Mouse (Mus musculus) gastrocnemius, postnatal 14 days (tissue): ENCODE measurements around the gene Kmt2b. TPM values are rescaled to one million over a fixed set of nuclear protein-coding genes. Genes with fewer than 3 reads are reported as not detected.

Experiments
- microRNA-seq, 2 experiments: library from miRNA; unstranded; fragments of <30 nt; microRNA quantifications; one replicate each; pipeline ENCODE4 v1.2.0; 2021
- total RNA-seq, 2 experiments: library from RNA; stranded (reverse); gene quantifications; 2 replicates each; pipeline ENCODE4 v1.2.3; 2021

The Kmt2b gene
- total RNA-seq, 2 experiments from 2014 or later = 14.1 to 15.2 TPM

Small RNAs within 50 kb of the gene (microRNA-seq; reads per million reads assigned to microRNA genes)
- gene Gm38670 = 1.3 to 1.5 reads per million in 2 experiments
- 0 to 1.5 reads per million in 2 experiments for gene Mir3569

Other genes starting within 250 kb of the Kmt2b start
- 1 to 10 TPM; 1.5 to 1.8 TPM for gene Lrfn3, start 226.0 kb downstream of the Kmt2b start, total RNA-seq
- 10 to 100 TPM in 1 of 2 experiments, 1 to 10 TPM in 1; 7.8 to 10.4 TPM for gene Tyrobp, start 175.0 kb downstream of the Kmt2b start, total RNA-seq
- under 1 TPM in 1 of 2 experiments, not detected in 1; 0.94 TPM for gene Hcst, start 168.9 kb downstream of the Kmt2b start, total RNA-seq
- gene Nfkbid, start 167.0 kb downstream of the Kmt2b start, total RNA-seq = under 1 TPM; 0.21 to 0.33 TPM
- 1 to 10 TPM; 1.9 to 2.3 TPM for gene Aplp1, start 143.2 kb downstream of the Kmt2b start, total RNA-seq
- not detected for gene Kirrel2, start 131.0 kb downstream of the Kmt2b start, total RNA-seq
- not detected for gene Nphs1, start 130.4 kb downstream of the Kmt2b start, total RNA-seq
- gene Prodh2, start 95.1 kb downstream of the Kmt2b start, total RNA-seq = not detected
- 1 to 10 TPM in 1 of 2 experiments, under 1 TPM in 1; 0.98 to 2.4 TPM for gene Arhgap33, start 53.7 kb downstream of the Kmt2b start, total RNA-seq
- 100 to 1,000 TPM; 455 to 476 TPM for gene Hspb6, start 36.5 kb downstream of the Kmt2b start, total RNA-seq
- gene Proser3, start 36.4 kb downstream of the Kmt2b start, total RNA-seq = 1 to 10 TPM; 3.9 to 4.8 TPM
- gene Lin37, start 28.9 kb downstream of the Kmt2b start, total RNA-seq = 1 to 10 TPM; 8.4 to 9.1 TPM
- 10 to 100 TPM; 49.6 to 50.1 TPM for gene U2af1l4, start 25.4 kb downstream of the Kmt2b start, total RNA-seq
- 1 to 10 TPM in 1 of 2 experiments, under 1 TPM in 1; 0.74 to 1.7 TPM for gene Gm49396, start 25.4 kb downstream of the Kmt2b start, total RNA-seq
- gene Psenen, start 25.1 kb downstream of the Kmt2b start, total RNA-seq = 10 to 100 TPM; 83.4 to 92.7 TPM
- under 1 TPM; 0.60 to 0.88 TPM for gene Igflr1, start 23.3 kb downstream of the Kmt2b start, total RNA-seq
- gene Zbtb32, start 10.2 kb upstream of the Kmt2b start, total RNA-seq = not detected
- gene Upk1a, start 24.1 kb upstream of the Kmt2b start, total RNA-seq = under 1 TPM; 0.14 to 0.16 TPM
- gene Cox6b1, start 37.4 kb upstream of the Kmt2b start, total RNA-seq = 1,000 to 10,000 TPM; 1,322 to 1,882 TPM
- not detected for gene Etv2, start 47.1 kb upstream of the Kmt2b start, total RNA-seq
- gene Rbm42, start 61.6 kb upstream of the Kmt2b start, total RNA-seq = 10 to 100 TPM; 35.4 to 37.3 TPM
- gene Haus5, start 76.3 kb upstream of the Kmt2b start, total RNA-seq = 1 to 10 TPM; 2.8 to 2.9 TPM
- 1 to 10 TPM; 2.3 to 2.6 TPM for gene Pmis2, start 82.9 kb upstream of the Kmt2b start, total RNA-seq
- gene 2200002J24Rik, start 110.2 kb upstream of the Kmt2b start, total RNA-seq = not detected
- under 1 TPM; 0.16 to 0.41 TPM for gene Atp4a, start 123.5 kb upstream of the Kmt2b start, total RNA-seq
- 100 to 1,000 TPM; 222 to 233 TPM for gene Tmem147, start 140.8 kb upstream of the Kmt2b start, total RNA-seq
- gene Gapdhs, start 155.0 kb upstream of the Kmt2b start, total RNA-seq = not detected
- 1 to 10 TPM; 3.7 to 4.1 TPM for gene Sbsn, start 162.7 kb upstream of the Kmt2b start, total RNA-seq
- under 1 TPM in 1 of 2 experiments, not detected in 1; 0.57 TPM for gene Dmkn, start 175.0 kb upstream of the Kmt2b start, total RNA-seq
- 1 to 10 TPM; 3.4 to 3.6 TPM for gene Krtdap, start 199.2 kb upstream of the Kmt2b start, total RNA-seq
- gene Ffar2, start 235.0 kb upstream of the Kmt2b start, total RNA-seq = under 1 TPM in 1 of 2 experiments, not detected in 1; 0.16 TPM